Mouse (Mus musculus): ENCODE data around the gene Ptprk.

- TF ChIP-seq CTCF (IDR thresholded peaks at IDR 0.05; ENCODE audit: low read depth), result no peak
- no peak for TF ChIP-seq EP300 (IDR thresholded peaks at IDR 0.05; ENCODE audit: low read depth)
Measured at GRCm38 (mm10) chr10:28096007-28096406, 21.4 kb downstream of the Ptprk start.
